Mouse (Mus musculus) thymus, postnatal 25 days (tissue): Measurements from ENCODE around the gene 4930513O06Rik.

ENCODE experiments used
- DNase-seq: peaks from one replicate; pipeline ENCODE4 v3.0.0; 2022

4930513O06Rik gene

DNA sequence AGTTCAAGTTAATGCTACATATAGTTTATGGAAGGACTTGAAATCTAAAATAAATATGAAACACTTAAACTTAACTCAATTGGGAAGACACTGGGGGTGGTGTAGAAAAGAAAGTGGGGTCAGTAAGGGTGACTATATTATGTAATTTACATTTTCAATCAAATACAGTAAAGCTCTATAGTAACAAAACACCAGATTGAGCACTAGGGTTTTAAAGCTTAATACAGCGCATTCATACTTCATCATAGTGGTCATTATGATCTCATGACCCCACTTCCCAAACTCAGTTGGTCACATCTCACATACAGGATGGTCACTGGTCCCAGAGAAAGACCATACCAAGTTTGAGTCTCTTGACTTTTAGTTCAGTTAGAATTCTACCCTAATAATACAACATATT is at the start of gene 4930513O06Rik:
4930513O06Rik (plus strand) TSS at position 301 of the 400 bp plus-strand sequence.
- DNase-seq, result no peak

DNA sequence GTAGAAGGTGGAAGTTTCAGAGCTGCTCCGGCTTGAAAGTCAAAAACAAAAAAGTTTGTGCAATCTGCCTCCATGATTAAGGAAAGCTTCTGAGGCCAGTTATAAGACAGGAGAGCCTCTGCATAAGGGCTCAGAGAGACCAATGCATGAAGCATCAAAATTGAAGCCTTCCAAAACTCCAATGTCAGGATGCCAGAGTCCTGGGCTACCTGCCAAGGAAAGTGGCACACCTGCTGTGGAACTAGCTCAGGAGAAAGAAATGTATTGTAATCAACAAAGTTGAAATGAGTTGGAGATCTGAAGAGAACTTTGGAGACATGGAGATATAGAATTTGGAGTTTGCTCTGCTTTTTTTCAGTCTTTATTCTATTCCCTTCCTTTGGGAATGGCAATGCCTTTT is 48.4 kb upstream of the 4930513O06Rik start:
- DNase-seq, result no peak

GRCm38 (mm10) chrX:139039314-139039713 is 46.7 kb upstream of the 4930513O06Rik start:
- no peak for DNase-seq

DNA sequence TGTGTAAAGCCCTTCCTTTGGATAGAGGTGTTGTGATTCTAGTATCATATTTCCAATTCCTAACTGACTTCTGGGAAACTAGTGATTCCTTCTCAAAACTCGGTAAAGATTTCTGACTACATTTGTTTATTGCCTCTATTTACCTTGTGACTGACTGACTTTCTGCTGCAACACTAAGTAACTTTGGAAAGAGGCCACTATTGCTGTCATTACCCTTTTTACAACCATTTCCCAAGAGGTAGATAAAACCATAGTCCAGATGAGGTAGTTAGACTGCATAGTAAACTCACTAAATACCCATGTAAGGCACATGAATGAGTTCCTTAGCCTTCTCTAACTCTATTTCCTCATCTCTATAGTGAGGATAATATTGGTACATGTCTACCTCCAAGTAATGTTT is 44.9 kb upstream of the 4930513O06Rik start:
- no peak for DNase-seq

- no peak for DNase-seq
Observed at GRCm38 (mm10) chrX:139051976-139052375, 34.1 kb upstream of the 4930513O06Rik start.

- DNase-seq, result no peak
Observed at GRCm38 (mm10) chrX:139053149-139053548, 32.9 kb upstream of the 4930513O06Rik start.

DNA sequence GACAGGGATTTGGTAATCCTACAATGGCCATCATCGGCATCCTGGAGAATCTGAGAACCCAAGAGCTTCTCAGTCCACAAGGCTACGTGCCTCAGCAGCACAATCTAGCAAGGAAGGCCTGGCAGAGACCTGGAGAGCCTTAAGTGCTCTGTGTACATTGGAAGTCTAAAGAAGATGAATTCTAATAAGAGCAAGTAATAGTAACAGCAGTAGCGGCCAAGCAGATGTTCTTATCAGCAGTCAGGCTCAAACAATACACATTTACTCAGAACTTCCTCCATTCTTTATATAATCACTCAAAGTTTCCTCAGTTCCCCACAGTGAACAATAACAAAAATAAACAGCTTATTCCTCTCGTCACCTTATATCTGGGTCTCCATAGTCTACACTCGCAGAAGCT is 22.0 kb upstream of the 4930513O06Rik start:
- DNase-seq, result no peak

DNA sequence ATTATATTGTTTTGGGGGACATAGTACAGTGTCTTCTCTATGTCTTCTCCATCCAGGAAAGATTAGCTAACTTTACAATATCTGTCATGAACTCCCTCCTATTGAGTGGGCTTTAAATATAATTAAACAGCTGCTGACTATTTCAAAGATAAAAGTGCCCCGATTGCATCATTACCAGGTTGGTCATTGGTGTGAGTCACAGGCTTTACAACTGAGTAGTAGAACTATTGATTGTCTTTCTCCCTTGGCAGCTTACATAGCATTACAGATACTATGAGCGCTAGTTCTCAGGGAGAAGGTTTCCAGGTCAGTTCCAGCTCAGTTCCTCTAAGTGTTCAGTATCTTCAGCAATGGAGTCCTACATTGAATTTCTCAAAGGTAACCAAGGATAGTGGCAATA is 7.5 kb upstream of the 4930513O06Rik start:
- DNase-seq, result no peak

DNA sequence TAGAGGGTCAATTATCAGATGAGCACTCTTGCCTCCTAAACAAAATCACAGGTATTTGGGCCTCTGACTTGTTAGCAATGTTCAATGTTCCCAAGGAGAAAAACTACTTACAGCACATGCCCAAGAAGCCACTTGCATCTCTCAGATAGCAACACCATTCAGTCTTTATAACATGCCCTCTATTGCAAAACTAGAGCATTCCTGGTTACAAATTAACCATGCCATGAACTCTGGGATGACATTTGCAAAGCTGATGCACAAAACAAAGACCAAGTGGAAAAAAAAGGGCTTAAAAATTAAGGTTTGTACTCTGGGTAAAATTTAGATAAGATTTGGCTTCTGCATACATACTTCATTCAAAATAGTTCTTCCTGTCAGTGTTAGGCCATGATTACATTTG is 966 bp upstream of the 4930513O06Rik start, which contains the start of gene Serpina7:
Serpina7 (minus strand) TSS at position 160 of the 400 bp plus-strand sequence.
- DNase-seq, result no peak

- DNase-seq, result no peak
Observed at GRCm38 (mm10) chrX:139097197-139097596, 11.2 kb downstream of the 4930513O06Rik start.

DNA sequence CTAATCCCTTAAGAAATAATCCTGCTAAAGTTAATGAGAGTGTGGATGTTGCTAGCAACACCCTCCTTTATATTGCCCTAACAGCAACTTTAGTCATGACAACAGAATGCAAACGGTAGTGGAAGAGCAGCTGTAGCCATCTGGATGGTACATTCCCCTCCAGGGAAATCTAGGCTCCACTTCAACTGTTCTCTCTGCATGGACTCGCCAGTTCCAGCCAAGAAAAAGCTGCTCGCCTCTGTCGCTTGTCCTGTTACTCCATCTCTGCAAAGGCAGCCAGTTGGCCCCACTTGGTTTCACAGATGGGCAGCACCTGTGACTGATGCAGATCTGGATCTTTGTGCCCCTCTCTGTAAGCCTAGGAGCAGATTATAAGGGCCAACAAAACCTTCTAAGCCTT is 48.0 kb downstream of the 4930513O06Rik start:
- no peak for DNase-seq
